Mouse (Mus musculus) left cerebral cortex, postnatal 36 days (tissue): ENCODE measurements around the gene Nagpa. TPM values are rescaled to one million over a fixed set of nuclear protein-coding genes. Genes with fewer than 3 reads are reported as not detected.
A peak's percentile ranks its signal among the peaks of the same experiment; 100 is the strongest.
"Not testable (repeated sequence)": the region's sequence is repeated elsewhere in the genome, so short reads cannot be mapped to it uniquely, and the experiment has no call there.

ENCODE experiments used
- DNase-seq, 2 experiments: peaks; one replicate each; pipeline ENCODE4 v3.0.0; 2021 to 2022; ENCODE audit warnings: low spot score in 2 of 2, mixed read lengths in 1 of 2
- intact Hi-C: fragments of 180-260 bp; cut with DNase I; formaldehyde crosslinking; loops from one replicate; pipeline ENCODE4 v1.15.1; 2025
- total RNA-seq, 2 experiments: library from RNA; stranded (reverse); gene quantifications; 2 replicates each; pipeline ENCODE4 v1.2.3; 2021

The Nagpa gene
- total RNA-seq, result 10 to 100 TPM; 10.7 to 12.7 TPM

GRCm38 (mm10) chr16:5203668-5204433 lies at the start of gene Nagpa:
Gene Nagpa, minus strand, starts transcription at chr16:5204012.
- peak; percentile 76 to 81 for DNase-seq
- intact Hi-C loops, result loop anchor here (2.0 to 5.0 kb wide), 2 partner anchors 41 to 263 kb away; no protein-coding TSS in a partner anchor

- no peak for DNase-seq
- intact Hi-C loops, result no loop called here
Observed at GRCm38 (mm10) chr16:5252260-5252659, 48.4 kb upstream of the Nagpa start.

- DNase-seq, result no peak
- intact Hi-C loops, result no loop called here
Observed at GRCm38 (mm10) chr16:5250891-5251290, 47.1 kb upstream of the Nagpa start.

GRCm38 (mm10) chr16:5244411-5244810 lies 40.6 kb upstream of the Nagpa start:
- DNase-seq, result peak; percentile 47 to 49
- intact Hi-C loops, result loop anchor here (2.0 kb wide), 1 partner anchor 42 kb away; no protein-coding TSS in a partner anchor

GRCm38 (mm10) chr16:5242882-5243281 lies 39.1 kb upstream of the Nagpa start:
- no peak for DNase-seq
- intact Hi-C loops, result no loop called here

GRCm38 (mm10) chr16:5242355-5242754 lies 38.5 kb upstream of the Nagpa start:
- no peak for DNase-seq

GRCm38 (mm10) chr16:5233418-5234313 lies 29.9 kb upstream of the Nagpa start, which contains the start of gene Alg1:
Gene Alg1, plus strand, starts transcription at chr16:5233621.
- peak; percentile 93 to 94 for DNase-seq
- intact Hi-C loops, result no loop called here

More at GRCm38 (mm10) chr16:5242355-5242754, 38.5 kb upstream of the Nagpa start:
- intact Hi-C loops, result no loop called here

GRCm38 (mm10) chr16:5232982-5233381 lies 29.2 kb upstream of the Nagpa start:
- intact Hi-C loops, result no loop called here
- DNase-seq, result no peak

- DNase-seq, intact Hi-C loops: not testable (repeated sequence)
Observed at GRCm38 (mm10) chr16:5228103-5228502, 24.3 kb upstream of the Nagpa start.

GRCm38 (mm10) chr16:5227501-5227900 lies 23.7 kb upstream of the Nagpa start:
- DNase-seq, intact Hi-C loops: not testable (repeated sequence)

- DNase-seq, intact Hi-C loops: not testable (repeated sequence)
Observed at GRCm38 (mm10) chr16:5226534-5226933, 22.7 kb upstream of the Nagpa start.

- no peak for DNase-seq
- intact Hi-C loops, result no loop called here
Observed at GRCm38 (mm10) chr16:5222140-5222539, 18.3 kb upstream of the Nagpa start, which contains the start of gene AU021092. Gene AU021092, minus strand, starts transcription at chr16:5222299.

- DNase-seq, result no peak
- intact Hi-C loops, result no loop called here
Observed at GRCm38 (mm10) chr16:5221403-5221802, 17.6 kb upstream of the Nagpa start.

GRCm38 (mm10) chr16:5217341-5218133 lies 13.7 kb upstream of the Nagpa start:
- no peak for DNase-seq
- intact Hi-C loops, result no loop called here

- intact Hi-C loops, result no loop called here
- no peak for DNase-seq
Observed at GRCm38 (mm10) chr16:5216686-5217085, 12.9 kb upstream of the Nagpa start.

- DNase-seq, result no peak
- intact Hi-C loops, result no loop called here
Observed at GRCm38 (mm10) chr16:5214126-5214525, 10.3 kb upstream of the Nagpa start.

- intact Hi-C loops, result no loop called here
- peak in 1 of 2 experiments; percentile 12 for DNase-seq
Observed at GRCm38 (mm10) chr16:5212150-5212549, 8.3 kb upstream of the Nagpa start.

GRCm38 (mm10) chr16:5210365-5210764 lies 6.6 kb upstream of the Nagpa start:
- no peak for DNase-seq
- intact Hi-C loops, result no loop called here

GRCm38 (mm10) chr16:5206051-5206450 lies 2.2 kb upstream of the Nagpa start:
- no peak for DNase-seq
- intact Hi-C loops, result no loop called here
